Mouse (Mus musculus): ENCODE data around the gene Dyrk3.

- TF ChIP-seq POLR2A (IDR thresholded peaks at IDR 0.05; ENCODE audit: low read depth, low read length): no peak
- no peak for TF ChIP-seq CTCF (conservative IDR thresholded peaks at IDR 0.05; ENCODE audit: insufficient read depth, insufficient read length, low read depth, low read length)
These were observed 47.9 kb downstream of the Dyrk3 start for GRCm38 (mm10) chr1:131090261-131090660.
